Mouse (Mus musculus) myocyte (in vitro differentiated cells): ENCODE data around the gene Fkbp10. TPM values are rescaled to one million over a fixed set of nuclear protein-coding genes. Genes with fewer than 3 reads are reported as not detected.

ENCODE experiments used
- H3K27me3 ChIP-seq: one replicate; pipeline ENCODE4 v1.6.1; 2011; ENCODE audit not compliant: control insufficient read depth, insufficient read depth, insufficient read length
- H3K36me3 ChIP-seq: one replicate; pipeline ENCODE4 v1.6.1; 2011; ENCODE audit not compliant: control insufficient read depth, insufficient read depth
- H3K4me2 ChIP-seq: one replicate; pipeline ENCODE4 v1.6.1; 2011; ENCODE audit warnings: low read depth, control low read depth
- H3K4me3 ChIP-seq: one replicate; pipeline ENCODE4 v1.5.1; 2011; ENCODE audit warnings: mild to moderate bottlenecking, control low read depth, moderate library complexity
- H3K79me2 ChIP-seq: one replicate; pipeline ENCODE4 v1.6.1; 2011; ENCODE audit not compliant: control insufficient read depth, insufficient read depth
- H3ac ChIP-seq: one replicate; pipeline ENCODE4 v1.6.1; 2011; ENCODE audit not compliant: control insufficient read depth, insufficient read length
- CEBPB ChIP-seq: IDR thresholded peaks from 2 replicates; pipeline ENCODE4 v1.6.1; 2011; ENCODE audit warnings: mild to moderate bottlenecking, moderate library complexity; ENCODE audit not compliant: poor library complexity, insufficient read depth, severe bottlenecking
- E2F4 ChIP-seq: IDR thresholded peaks from one replicate; pipeline ENCODE4 v1.6.1; 2011; ENCODE audit warnings: mild to moderate bottlenecking, control low read depth, moderate library complexity; ENCODE audit not compliant: insufficient read depth
- MAX ChIP-seq: IDR thresholded peaks from one replicate; pipeline ENCODE4 v1.6.1; 2011; ENCODE audit warnings: low read depth, mild to moderate bottlenecking, control low read depth
- MYOD1 ChIP-seq, 3 experiments: IDR thresholded peaks; one replicate each; pipeline ENCODE4 v1.6.1; 2011; ENCODE audit warnings: control low read depth in 2 of 3, low read depth in 2 of 3, mild to moderate bottlenecking in 2 of 3, moderate library complexity in 1 of 3; ENCODE audit not compliant: insufficient read length in 2 of 3, control insufficient read depth in 1 of 3
- MYOG ChIP-seq, 3 experiments: IDR thresholded peaks; one replicate each; pipeline ENCODE4 v1.6.1; 2011; ENCODE audit warnings: control low read depth in 2 of 3, low read depth in 2 of 3, mild to moderate bottlenecking in 2 of 3; ENCODE audit not compliant: insufficient read length in 2 of 3, control insufficient read depth in 1 of 3, insufficient read depth in 1 of 3
- POLR2A ChIP-seq: IDR thresholded peaks from one replicate; pipeline ENCODE4 v1.6.1; 2011; ENCODE audit warnings: low read depth, mild to moderate bottlenecking, control low read depth, moderate library complexity; ENCODE audit not compliant: insufficient read length
- POLR2AphosphoS2 ChIP-seq: IDR thresholded peaks from one replicate; pipeline ENCODE4 v1.6.1; 2011; ENCODE audit warnings: low read depth, control low read depth; ENCODE audit not compliant: insufficient read length
- REST ChIP-seq: IDR thresholded peaks from one replicate; pipeline ENCODE4 v1.6.1; 2011; ENCODE audit warnings: mild to moderate bottlenecking, control low read depth, moderate library complexity; ENCODE audit not compliant: insufficient read depth, insufficient read length
- SRF ChIP-seq: IDR thresholded peaks from one replicate; pipeline ENCODE4 v1.6.1; 2011; ENCODE audit warnings: low read depth; ENCODE audit not compliant: control insufficient read depth, insufficient read length
- TCF12 ChIP-seq: IDR thresholded peaks from one replicate; pipeline ENCODE4 v1.6.1; 2011; ENCODE audit warnings: mild to moderate bottlenecking, control low read depth; ENCODE audit not compliant: poor library complexity, insufficient read depth, severe bottlenecking
- TCF3 ChIP-seq: IDR thresholded peaks from one replicate; pipeline ENCODE4 v1.6.1; 2011; ENCODE audit warnings: low read depth, control low read depth; ENCODE audit not compliant: insufficient read length
- USF1 ChIP-seq: IDR thresholded peaks from one replicate; pipeline ENCODE4 v1.6.1; 2011; ENCODE audit warnings: low read depth, mild to moderate bottlenecking, control low read depth, moderate library complexity
- polyA plus RNA-seq: library from polyadenylated mRNA; unstranded; fragments of >200 nt; fragmentation: generic; extraction: Trizol; gene quantifications from one replicate; pipeline ENCODE4 v1.2.1, GENCODE M21; 2012; ENCODE audit warnings: missing spikeins

Gene Fkbp10
- polyA plus RNA-seq, 1 experiment = 162 TPM

GRCm38 (mm10) chr11:100421537-100421936 is 6.0 kb downstream of the Fkbp10 start:
- H3ac ChIP-seq = no peak overlapping the region
- no peak overlapping the region for H3K4me3 ChIP-seq
- no peak for TF ChIP-seq CEBPB
- TF ChIP-seq MYOG (IDR thresholded peaks at IDR 0.05; ENCODE audit: control insufficient read depth in 1 of 3, insufficient read depth in 1 of 3, insufficient read length in 2 of 3, low read depth in 2 of 3) = no peak
- TF ChIP-seq MAX = no peak
- no peak for TF ChIP-seq POLR2AphosphoS2
- no peak for TF ChIP-seq SRF
- TF ChIP-seq POLR2A = no peak
- no peak for TF ChIP-seq E2F4
- no peak for TF ChIP-seq MYOD1 (IDR thresholded peaks at IDR 0.05; ENCODE audit: control insufficient read depth in 1 of 3, insufficient read length in 2 of 3, low read depth in 2 of 3)
- no peak for TF ChIP-seq TCF12
- no peak for TF ChIP-seq TCF3
- no peak for TF ChIP-seq REST
- no peak for TF ChIP-seq USF1
- no peaks in the 10 kb centered on the region for H3K36me3 ChIP-seq
- no peaks in the 10 kb centered on the region for H3K27me3 ChIP-seq
- peaks cover 32% of the 10 kb centered on the region for H3K79me2 ChIP-seq
- no peak overlapping the region for H3K4me2 ChIP-seq

- Histone ChIP-seq H3K27me3 (no peaks in the 10 kb centered on the region), H3K4me2 (no peak overlapping the region), H3K79me2 (peaks cover 10% of the 10 kb centered on the region), H3K36me3 (no peaks in the 10 kb centered on the region), H3ac (no peak overlapping the region), H3K4me3 (no peak overlapping the region)
- TF ChIP-seq SRF (no peak), MYOG (IDR thresholded peaks at IDR 0.05; ENCODE audit: control insufficient read depth in 1 of 3, insufficient read depth in 1 of 3, insufficient read length in 2 of 3, low read depth in 2 of 3) (no peak), MYOD1 (IDR thresholded peaks at IDR 0.05; ENCODE audit: control insufficient read depth in 1 of 3, insufficient read length in 2 of 3, low read depth in 2 of 3) (no peak), MAX (no peak), USF1 (no peak), TCF3 (no peak), POLR2AphosphoS2 (no peak), CEBPB (no peak), TCF12 (no peak), POLR2A (no peak), E2F4 (no peak), REST (no peak)
These were observed 8.3 kb downstream of the Fkbp10 start for GRCm38 (mm10) chr11:100423836-100424235.

GRCm38 (mm10) chr11:100425851-100426250 is 10.4 kb downstream of the Fkbp10 start:
- Histone ChIP-seq H3K79me2 (no peaks in the 10 kb centered on the region), H3K27me3 (no peaks in the 10 kb centered on the region), H3K4me3 (no peak overlapping the region), H3K4me2 (no peak overlapping the region), H3K36me3 (no peaks in the 10 kb centered on the region), H3ac (no peak overlapping the region)
- TF ChIP-seq TCF3 (no peak), MYOG (IDR thresholded peaks at IDR 0.05; ENCODE audit: control insufficient read depth in 1 of 3, insufficient read depth in 1 of 3, insufficient read length in 2 of 3, low read depth in 2 of 3) (peak in 1 of 3 experiments; percentile 38), SRF (no peak), POLR2AphosphoS2 (peak; percentile 83)

GRCm38 (mm10) chr11:100426820-100427219 is 11.3 kb downstream of the Fkbp10 start:
- H3K4me2 ChIP-seq = no peak overlapping the region
- no peak overlapping the region for H3ac ChIP-seq
- no peak overlapping the region for H3K4me3 ChIP-seq
- H3K36me3 ChIP-seq = no peaks in the 10 kb centered on the region
- H3K27me3 ChIP-seq = no peaks in the 10 kb centered on the region
- TF ChIP-seq MYOD1 (IDR thresholded peaks at IDR 0.05; ENCODE audit: control insufficient read depth in 1 of 3, insufficient read length in 2 of 3, low read depth in 2 of 3) (no peak), REST (no peak), TCF12 (no peak), USF1 (no peak), CEBPB (no peak), MYOG (IDR thresholded peaks at IDR 0.05; ENCODE audit: control insufficient read depth in 1 of 3, insufficient read depth in 1 of 3, insufficient read length in 2 of 3, low read depth in 2 of 3) (no peak), TCF3 (no peak), POLR2A (no peak), MAX (no peak), E2F4 (no peak), POLR2AphosphoS2 (no peak), SRF (no peak)
- no peaks in the 10 kb centered on the region for H3K79me2 ChIP-seq

- H3K79me2 ChIP-seq = no peaks in the 10 kb centered on the region
- H3K36me3 ChIP-seq = peaks cover 4% of the 10 kb centered on the region
- H3K4me2 ChIP-seq = no peak overlapping the region
- no peak for TF ChIP-seq SRF
- TF ChIP-seq MYOG (IDR thresholded peaks at IDR 0.05; ENCODE audit: control insufficient read depth in 1 of 3, insufficient read depth in 1 of 3, insufficient read length in 2 of 3, low read depth in 2 of 3) = no peak
- TF ChIP-seq E2F4 = no peak
- TF ChIP-seq USF1 = no peak
- no peak for TF ChIP-seq REST
- TF ChIP-seq POLR2A = no peak
- TF ChIP-seq TCF12 = no peak
- TF ChIP-seq POLR2AphosphoS2 = no peak
- no peak overlapping the region for H3ac ChIP-seq
- no peak overlapping the region for H3K4me3 ChIP-seq
- H3K27me3 ChIP-seq = no peaks in the 10 kb centered on the region
These were observed 13.2 kb downstream of the Fkbp10 start for GRCm38 (mm10) chr11:100428612-100429199.
